Mouse (Mus musculus): Measurements from ENCODE around the gene Gm45623.

Gene Gm45623

GRCm38 (mm10) chr13:56752474-56753191 lies 994 bp downstream of the Gm45623 start:
- peak in 1 of 2 experiments; percentile 41 for DNase-seq

GRCm38 (mm10) chr13:56751774-56752173 lies 1.9 kb downstream of the Gm45623 start:
- DNase-seq: no peak

- DNase-seq: no peak
Observed at GRCm38 (mm10) chr13:56749377-56749776, 4.2 kb downstream of the Gm45623 start.

GRCm38 (mm10) chr13:56747554-56747953 lies 6.1 kb downstream of the Gm45623 start:
- no peak for DNase-seq

- DNase-seq: no peak
Observed at GRCm38 (mm10) chr13:56746739-56747532, 6.7 kb downstream of the Gm45623 start.

- DNase-seq: no peak
Observed at GRCm38 (mm10) chr13:56742325-56742901, 11.2 kb downstream of the Gm45623 start.

GRCm38 (mm10) chr13:56741691-56742090 lies 11.9 kb downstream of the Gm45623 start:
- DNase-seq: no peak

GRCm38 (mm10) chr13:56740496-56740895 lies 13.1 kb downstream of the Gm45623 start:
- no peak for DNase-seq

- no peak for DNase-seq
Observed at GRCm38 (mm10) chr13:56739556-56739955, 14.1 kb downstream of the Gm45623 start.

- DNase-seq: peak; percentile 50 to 61
Observed at GRCm38 (mm10) chr13:56735212-56735875, 18.3 kb downstream of the Gm45623 start.

- no peak for DNase-seq
Observed at GRCm38 (mm10) chr13:56734617-56735016, 19.0 kb downstream of the Gm45623 start.

GRCm38 (mm10) chr13:56729046-56729445 lies 24.6 kb downstream of the Gm45623 start:
- no peak for DNase-seq

GRCm38 (mm10) chr13:56726551-56726950 lies 27.1 kb downstream of the Gm45623 start:
- no peak for DNase-seq

GRCm38 (mm10) chr13:56712221-56712620 lies 41.4 kb downstream of the Gm45623 start:
- DNase-seq: no peak

- no peak for DNase-seq
Observed at GRCm38 (mm10) chr13:56710620-56711019, 43.0 kb downstream of the Gm45623 start.

- DNase-seq: peak; percentile 35 to 44
Observed at GRCm38 (mm10) chr13:56707606-56708005, 46.0 kb downstream of the Gm45623 start.

- DNase-seq: no peak
Observed at GRCm38 (mm10) chr13:56707111-56707510, 46.5 kb downstream of the Gm45623 start.

GRCm38 (mm10) chr13:56704596-56704995 lies 49.0 kb downstream of the Gm45623 start:
- DNase-seq: no peak

- peak; percentile 33 to 39 for DNase-seq
Observed at GRCm38 (mm10) chr13:56703871-56704321, 49.7 kb downstream of the Gm45623 start.

GRCm38 (mm10) chr13:56703222-56703870 lies 50.3 kb downstream of the Gm45623 start:
- DNase-seq: peak; percentile 84 to 85

- DNase-seq: peak; percentile 95 to 97
Observed at GRCm38 (mm10) chr13:56702469-56703221, 51.0 kb downstream of the Gm45623 start, which contains the start of gene Smad5. TSS of gene Smad5 (plus strand) at chr13:56703010.

Data from cerebellum, postnatal 10 days (tissue).